Mouse (Mus musculus): Measurements from ENCODE around the gene Il22ra1. TPM values are rescaled to one million over a fixed set of nuclear protein-coding genes. Genes with fewer than 3 reads are reported as not detected.
A peak's percentile ranks its signal among the peaks of the same experiment; 100 is the strongest.

The Il22ra1 gene
- total RNA-seq, 4 experiments from 2014 or later: 0.14 TPM; not detected in 3

DNA sequence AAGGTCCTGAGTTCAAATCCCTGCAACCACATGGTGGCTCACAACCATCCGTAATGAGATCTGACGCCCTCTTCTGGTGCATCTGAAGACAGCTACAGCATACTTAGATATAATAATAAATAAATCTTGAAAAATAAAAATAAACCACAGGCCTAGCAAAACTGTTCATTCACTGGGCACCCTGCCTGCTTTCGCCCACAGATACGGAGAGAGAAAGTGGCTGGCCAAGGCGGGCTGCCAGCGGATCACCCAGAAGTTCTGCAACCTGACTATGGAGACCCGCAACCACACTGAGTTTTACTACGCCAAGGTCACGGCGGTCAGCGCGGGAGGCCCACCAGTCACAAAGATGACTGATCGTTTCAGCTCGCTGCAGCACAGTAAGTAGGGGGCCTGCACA, 5.9 kb downstream of the Il22ra1 start:
- DNase-seq (ENCODE audit: low spot score in 2 of 2): peak in 1 of 2 experiments; percentile 31

GRCm38 (mm10) chr4:135736903-135737302, 8.9 kb downstream of the Il22ra1 start:
- DNase-seq (ENCODE audit: low spot score in 2 of 2): no peak

- DNase-seq (ENCODE audit: low spot score in 2 of 2): no peak
Observed at GRCm38 (mm10) chr4:135738237-135738636, 10.3 kb downstream of the Il22ra1 start.

DNA sequence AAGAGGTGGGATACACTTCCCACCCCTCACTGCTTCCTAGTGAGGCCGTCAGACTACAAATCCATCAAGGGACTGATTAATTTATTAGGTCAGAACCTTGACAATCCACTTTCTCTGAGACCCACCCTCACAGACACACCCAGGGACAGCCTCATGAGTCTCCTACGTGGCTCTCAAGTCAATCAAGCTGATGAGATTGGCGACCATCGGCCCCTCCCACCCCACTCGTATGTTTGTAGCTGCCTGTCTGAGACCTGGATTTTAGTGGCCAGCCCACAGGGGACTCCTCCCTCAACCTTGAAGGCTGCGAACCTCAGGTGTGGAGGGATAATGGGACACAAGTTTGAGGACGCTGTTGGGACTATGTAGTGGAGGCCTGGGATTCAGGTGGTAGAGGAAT, 11.2 kb downstream of the Il22ra1 start:
- no peak for DNase-seq (ENCODE audit: low spot score in 2 of 2)

- DNase-seq (ENCODE audit: low spot score in 2 of 2): no peak
Observed at GRCm38 (mm10) chr4:135739672-135740071, 11.7 kb downstream of the Il22ra1 start.

DNA sequence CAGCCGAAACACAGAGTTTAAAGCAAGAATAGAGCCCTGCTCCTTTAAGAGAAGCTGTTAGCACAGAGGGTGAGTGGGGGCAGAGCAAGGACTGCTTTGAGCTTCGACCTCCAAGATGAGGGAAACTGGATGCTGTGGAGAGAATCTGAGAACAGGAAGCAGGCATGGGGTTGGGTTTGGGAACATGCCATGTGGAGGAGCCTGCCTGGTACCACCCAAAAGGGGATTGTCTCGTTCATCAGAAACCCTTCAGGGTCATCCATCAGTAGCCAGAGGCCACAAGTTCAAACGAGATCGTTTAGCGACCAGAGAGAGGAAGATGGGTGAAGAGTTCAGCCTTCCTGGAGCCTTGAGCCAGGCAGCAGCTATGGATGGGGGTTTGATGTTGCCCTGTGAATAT, 15.5 kb downstream of the Il22ra1 start:
- no peak for DNase-seq (ENCODE audit: low spot score in 2 of 2)

- no peak for DNase-seq (ENCODE audit: low spot score in 2 of 2)
Observed at GRCm38 (mm10) chr4:135744726-135745448, 16.9 kb downstream of the Il22ra1 start.

DNA sequence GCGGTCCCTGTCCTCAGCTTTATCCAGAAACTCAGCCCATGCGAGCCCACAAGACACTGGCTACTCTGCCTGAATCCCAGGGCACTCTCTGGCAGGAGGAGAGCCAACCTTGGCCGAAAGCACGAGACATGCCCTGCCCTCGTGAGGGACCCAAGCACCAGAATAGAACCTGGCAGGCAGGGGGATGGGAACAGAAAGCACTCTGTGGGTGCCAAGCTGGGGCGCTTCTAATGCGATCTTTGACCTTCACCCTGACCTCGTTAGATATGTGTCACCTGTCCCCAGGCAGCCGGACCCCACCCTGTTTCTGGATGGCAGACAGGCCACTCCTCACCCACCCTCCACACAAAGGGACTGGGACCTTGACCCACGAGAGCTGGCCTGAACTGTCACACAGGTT, 17.6 kb downstream of the Il22ra1 start:
- no peak for DNase-seq (ENCODE audit: low spot score in 2 of 2)

- DNase-seq (ENCODE audit: low spot score in 2 of 2): no peak
Observed at GRCm38 (mm10) chr4:135750896-135751295, 22.9 kb downstream of the Il22ra1 start.

- DNase-seq (ENCODE audit: low spot score in 2 of 2): no peak
Observed at GRCm38 (mm10) chr4:135752106-135752778, 24.3 kb downstream of the Il22ra1 start.

- DNase-seq (ENCODE audit: low spot score in 2 of 2): no peak
Observed at GRCm38 (mm10) chr4:135752779-135753164, 24.8 kb downstream of the Il22ra1 start.

DNA sequence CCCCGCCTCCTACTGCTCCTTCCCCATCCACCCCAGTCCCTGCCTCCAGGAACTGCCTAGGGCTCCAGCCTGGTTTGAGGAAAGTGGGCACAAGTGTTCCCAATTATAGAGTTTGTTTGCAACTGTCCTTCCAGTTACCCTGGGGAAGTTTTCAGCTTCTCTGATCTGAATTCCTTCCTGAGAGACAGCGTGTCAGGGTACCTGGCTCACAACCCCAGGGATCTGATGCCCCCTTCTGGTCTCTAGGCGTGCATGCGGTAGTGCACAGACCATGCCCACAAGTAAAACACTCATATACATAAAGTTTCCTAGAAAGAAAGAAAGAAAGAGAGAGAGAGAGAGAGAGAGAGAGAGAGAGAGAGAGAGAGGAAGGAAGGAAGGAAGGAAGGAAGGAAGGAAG, 30.4 kb downstream of the Il22ra1 start:
- no peak for DNase-seq (ENCODE audit: low spot score in 2 of 2)

- DNase-seq (ENCODE audit: low spot score in 2 of 2): no peak
Observed at GRCm38 (mm10) chr4:135758825-135759224, 30.9 kb downstream of the Il22ra1 start.

- no peak for DNase-seq (ENCODE audit: low spot score in 2 of 2)
Observed at GRCm38 (mm10) chr4:135759356-135759976, 31.5 kb downstream of the Il22ra1 start, which contains the start of gene Myom3. Gene Myom3 (plus strand): TSS chr4:135759715.

DNA sequence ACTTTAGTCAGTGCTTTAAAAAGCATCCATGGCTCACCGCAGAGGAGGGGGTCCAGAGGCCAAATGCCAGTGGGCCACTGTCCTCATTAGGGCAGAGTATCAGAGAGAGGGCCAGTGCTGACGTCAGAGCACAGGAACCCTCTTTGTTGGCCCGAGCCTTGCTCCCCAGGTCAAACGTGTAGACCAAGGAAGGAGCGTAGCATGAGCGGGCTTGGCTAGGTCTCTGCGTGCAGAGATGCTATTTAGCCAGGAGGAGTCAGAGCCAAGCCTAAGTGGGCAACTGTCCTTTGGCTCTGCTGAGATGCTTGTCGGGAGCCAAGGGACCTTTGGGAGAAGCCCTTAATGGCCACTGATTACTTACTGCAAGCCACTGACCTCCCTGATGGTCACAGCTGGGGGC, 33.1 kb downstream of the Il22ra1 start:
- DNase-seq (ENCODE audit: low spot score in 2 of 2): no peak

DNA sequence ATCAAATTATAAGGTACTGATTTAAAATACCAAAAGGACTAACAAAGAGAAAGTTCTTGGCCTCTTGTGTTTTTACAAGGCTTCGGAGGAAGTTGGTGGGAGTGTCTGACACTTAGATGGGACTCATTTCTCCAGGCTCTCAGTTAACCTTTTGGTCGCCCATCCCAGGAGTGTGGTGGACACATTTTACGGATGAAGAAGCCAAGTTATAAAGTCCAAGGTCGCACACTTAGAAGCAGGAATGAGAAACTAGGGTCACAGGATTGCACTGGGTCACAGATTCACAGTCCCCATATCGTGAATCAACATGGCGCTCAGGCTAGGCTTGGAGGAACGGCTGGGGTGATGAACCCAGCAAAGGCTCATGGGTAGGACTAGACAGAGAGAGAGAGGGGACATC, 33.6 kb downstream of the Il22ra1 start:
- no peak for DNase-seq (ENCODE audit: low spot score in 2 of 2)

- peak in 1 of 2 experiments; percentile 25 for DNase-seq (ENCODE audit: low spot score in 2 of 2)
Observed at GRCm38 (mm10) chr4:135762251-135762906, 34.4 kb downstream of the Il22ra1 start.

DNA sequence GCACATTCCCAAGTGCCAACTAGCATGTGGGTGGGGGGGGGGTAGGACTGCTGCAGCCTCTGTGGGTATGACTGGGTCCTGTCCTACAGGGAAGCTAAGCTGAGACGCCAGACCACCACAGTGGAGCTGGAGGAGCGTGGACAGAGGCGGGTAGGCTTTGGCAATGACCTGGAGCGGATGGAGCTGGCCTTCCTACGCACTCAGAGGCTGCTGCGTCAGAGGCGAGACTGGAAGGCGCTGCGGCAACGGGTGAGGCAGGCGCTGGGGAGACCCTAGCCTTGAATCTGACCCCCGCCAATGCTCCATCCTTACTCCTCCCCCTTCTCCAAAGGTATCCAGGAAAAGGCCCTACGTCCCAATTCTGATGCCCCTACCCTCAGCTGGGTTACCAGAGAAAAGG, 36.7 kb downstream of the Il22ra1 start:
- no peak for DNase-seq (ENCODE audit: low spot score in 2 of 2)

DNA sequence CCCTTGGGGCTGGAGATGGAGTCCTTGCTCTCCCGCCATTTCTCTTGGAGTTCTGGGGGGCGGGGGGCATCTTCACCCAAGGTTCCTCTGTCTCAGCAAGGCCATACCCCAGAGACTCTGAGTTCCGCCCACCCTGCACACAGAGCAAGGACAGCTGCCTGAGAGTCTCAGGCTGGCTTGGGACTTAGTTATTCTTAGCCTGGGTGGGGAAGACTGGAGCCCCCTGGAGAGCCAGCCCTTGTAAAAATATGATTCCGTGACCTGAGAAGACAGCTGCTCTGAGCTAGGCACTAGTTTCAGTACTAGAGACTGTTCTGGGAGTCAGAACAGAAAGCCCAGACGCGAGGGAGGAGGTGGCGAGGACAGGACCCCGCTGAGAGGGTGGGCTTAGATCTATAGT, 37.7 kb downstream of the Il22ra1 start:
- no peak for DNase-seq (ENCODE audit: low spot score in 2 of 2)

DNA sequence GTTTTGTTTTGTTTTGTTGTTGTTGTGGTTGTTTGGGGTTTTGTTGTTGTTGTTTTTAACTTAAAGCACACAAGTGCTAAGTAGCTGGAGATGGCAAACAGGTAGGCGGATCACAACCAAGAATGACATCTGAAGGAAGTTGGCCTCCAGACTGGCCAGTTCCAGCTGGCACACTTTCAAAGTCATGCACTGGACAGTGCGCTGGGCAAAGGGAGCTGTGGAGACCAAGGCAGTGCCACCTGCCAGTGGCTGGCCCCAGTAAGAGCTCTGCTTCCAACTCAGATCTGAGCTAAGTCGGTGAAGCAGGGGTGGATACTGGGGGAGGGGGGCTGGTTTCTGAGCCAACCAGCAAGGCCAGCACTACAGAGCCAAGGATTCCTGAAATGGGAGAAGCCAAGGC, 39.0 kb downstream of the Il22ra1 start:
- DNase-seq (ENCODE audit: low spot score in 2 of 2): no peak

DNA sequence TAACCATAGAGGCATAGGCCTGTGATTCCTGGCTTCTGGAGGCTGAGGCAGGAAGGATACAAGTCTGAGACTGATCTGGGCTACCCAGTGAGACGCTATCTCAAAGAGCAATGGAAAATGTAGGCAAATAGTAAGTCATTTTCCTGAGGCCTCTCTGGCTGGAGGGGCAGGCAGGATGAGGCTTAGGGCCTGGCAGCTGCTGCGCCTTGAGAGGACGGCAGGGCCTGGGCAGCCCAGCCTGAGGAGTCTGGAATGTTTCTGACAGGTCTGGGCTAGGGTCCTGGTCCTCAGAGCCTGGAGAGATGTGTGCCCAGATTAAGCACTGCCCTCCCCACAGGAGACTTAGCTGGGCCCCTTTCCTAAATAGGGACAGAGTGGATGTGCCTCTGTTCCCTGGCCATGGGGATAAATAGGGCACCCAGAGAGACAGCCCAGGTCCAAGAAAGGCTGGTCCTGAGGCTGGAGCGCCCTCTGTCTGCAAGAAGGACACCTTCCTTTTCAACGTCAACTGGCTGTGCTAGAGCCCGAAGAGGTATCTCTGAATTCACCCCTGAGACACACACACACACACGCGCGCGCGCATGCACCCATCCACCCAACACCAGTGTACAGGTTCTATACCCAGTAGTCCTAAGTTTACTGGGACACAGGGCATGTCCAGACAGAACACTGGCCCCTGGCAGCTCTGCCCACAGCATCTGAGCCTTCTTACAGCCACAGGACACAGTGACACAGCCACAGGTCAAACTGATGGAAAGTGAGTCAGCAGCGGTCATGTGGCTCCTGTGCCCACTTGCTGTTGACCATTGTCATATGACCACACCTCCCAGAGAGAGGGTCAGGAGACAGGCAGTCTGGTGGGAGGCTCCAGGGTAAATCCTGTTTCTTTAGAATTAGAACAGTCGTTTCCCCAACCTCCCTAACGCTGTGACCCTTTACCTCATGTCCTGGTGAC, 40.9 kb downstream of the Il22ra1 start:
- no peak for DNase-seq (ENCODE audit: low spot score in 2 of 2)

Measured in left cerebral cortex, adult 8-10 months (tissue).